ENCODE assay signal across 18 mouse cellular contexts in the genomic region with DNA sequence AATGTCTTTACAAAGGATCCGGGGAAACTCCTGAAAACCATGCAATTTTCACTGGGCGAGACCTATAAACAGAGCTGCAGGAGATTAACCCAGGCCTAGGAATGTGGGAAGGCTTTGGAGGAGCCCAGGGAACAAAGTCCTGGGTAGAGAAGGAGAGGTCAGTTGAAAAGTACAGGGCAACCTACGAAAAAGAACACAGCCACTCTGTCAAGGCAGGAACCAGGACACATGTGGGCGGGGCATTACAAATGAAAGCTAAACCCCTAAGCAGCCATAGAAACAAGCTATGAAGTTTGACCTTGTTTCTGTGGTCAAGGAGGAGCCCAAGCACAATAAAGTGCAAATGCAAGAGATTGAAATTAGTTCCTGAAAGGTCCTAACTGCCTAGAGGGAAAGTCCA.
A peak's percentile ranks its signal among the peaks of the same experiment; 100 is the strongest.
DNase-seq lines count a peak whose midpoint lies in the region; TF ChIP-seq lines count a peak whose summit lies in the region.
"Had no signal": no experiment of that assay in that cellular context is flagged by ENCODE, and none has a peak within 500 bp of the region (broad histone marks: within the 10 kb centered on the region; RNA-seq: fewer than 3 reads in every experiment).

No protein-coding gene starts in this region.

- H3K27me3 ChIP-seq in MEL (ENCODE audit: control insufficient read depth in 1 of 2, insufficient read depth in 2 of 2, low read length in 2 of 2), result no peaks in the 10 kb centered on the region
- H3K27me3 ChIP-seq in small intestine, adult 2 months (ENCODE audit: control insufficient read depth, insufficient read depth, low read length), result no peaks in the 10 kb centered on the region
- peaks cover 24% of the 10 kb centered on the region for H3K27me3 ChIP-seq in limb, embryonic 10.5 days (ENCODE audit: low read depth, poor library complexity, severe bottlenecking)
- H3K27me3 ChIP-seq: embryonic facial prominence, embryonic 15.5 days; heart, embryonic 13.5 days; hindbrain, embryonic 13.5 days; midbrain, embryonic 12.5 days; neural tube, embryonic 13.5 days had no signal

- no peak for TF ChIP-seq CTCF in MEL (IDR thresholded peaks at IDR 0.05 in 2 of 3, conservative IDR thresholded peaks at IDR 0.05 in 1 of 3; ENCODE audit: control insufficient read depth in 1 of 3, insufficient read depth in 1 of 3, low read depth in 2 of 3, low read length in 3 of 3, poor library complexity in 1 of 3, severe bottlenecking in 1 of 3)
- TF ChIP-seq CTCF in small intestine, adult 2 months (IDR thresholded peaks at IDR 0.05; ENCODE audit: extremely low read depth, insufficient read length, insufficient replicate concordance, low read depth, low read length), result no peak

- 33% methylated on average over 4 of the region's 4 CpGs for WGBS in small intestine, adult 2 months
- WGBS in limb, embryonic 10.5 days, result 65% methylated on average over 4 of the region's 4 CpGs

- TF ChIP-seq POLR2A in MEL (IDR thresholded peaks at IDR 0.05; ENCODE audit: control insufficient read depth in 1 of 2, insufficient read depth in 1 of 2, low read depth in 1 of 2, low read length in 2 of 2, poor library complexity in 1 of 2), result no peak
- TF ChIP-seq POLR2A in small intestine, adult 2 months (IDR thresholded peaks at IDR 0.05; ENCODE audit: low read depth, low read length), result no peak

- DNase-seq in 416B (ENCODE audit: low read depth) (peak; percentile 38), MEL (ENCODE audit: low read depth, low spot score) (peak; percentile 56)
- DNase-seq in kidney, postnatal 10 days, result peak; percentile 21
- DNase-seq in cerebellum, postnatal 25 days, result no peak
- no peak for DNase-seq in thymus, postnatal 0 days (ENCODE audit: low spot score)
- no peak for DNase-seq in limb, embryonic 10.5 days (ENCODE audit: low spot score)
- DNase-seq: cerebellum, adult 18-20 months; cerebellum, postnatal 36 days; forebrain, postnatal 0 days; heart, adult 11 months; right cerebral cortex, postnatal 14 days had no signal

- peak overlapping the region; percentile 73 for H3K9ac ChIP-seq in MEL (ENCODE audit: control insufficient read depth, low read depth, low read length, poor library complexity, severe bottlenecking)
- H3K9ac ChIP-seq: embryonic facial prominence, embryonic 15.5 days; forebrain, postnatal 0 days; hindbrain, embryonic 13.5 days; midbrain, embryonic 12.5 days; neural tube, embryonic 13.5 days had no signal

- peaks cover 0 to 12% of the 10 kb centered on the region in 2 experiments; a peak in 2 of 4 replicates for H3K36me3 ChIP-seq in MEL (ENCODE audit: control insufficient read depth in 1 of 2, insufficient read depth in 2 of 2, low read length in 2 of 2)
- no peaks in the 10 kb centered on the region for H3K36me3 ChIP-seq in small intestine, adult 2 months (ENCODE audit: control insufficient read depth, insufficient read depth, low read length)
- H3K36me3 ChIP-seq in limb, embryonic 10.5 days, result no peaks in the 10 kb centered on the region
- H3K36me3 ChIP-seq: embryonic facial prominence, embryonic 15.5 days; G1E; heart, embryonic 13.5 days; hindbrain, embryonic 13.5 days; midbrain, embryonic 12.5 days; neural tube, embryonic 13.5 days had no signal

- no peak for TF ChIP-seq RAD21 in MEL (IDR thresholded peaks at IDR 0.05; ENCODE audit: low read depth, low read length)

- peak overlapping the region; percentile 59 to 68 for H3K4me3 ChIP-seq in MEL (ENCODE audit: control insufficient read depth in 1 of 2, insufficient read depth in 1 of 2, low read depth in 2 of 2, low read length in 2 of 2)
- H3K4me3 ChIP-seq in small intestine, adult 2 months (ENCODE audit: low read depth, low read length), result no peak overlapping the region
- no peak overlapping the region for H3K4me3 ChIP-seq in limb, embryonic 10.5 days
- H3K4me3 ChIP-seq: hindbrain, embryonic 13.5 days; midbrain, embryonic 12.5 days; neural tube, embryonic 13.5 days had no signal

- peaks cover 23% of the 10 kb centered on the region for H3K79me2 ChIP-seq in MEL (ENCODE audit: control insufficient read depth, insufficient read depth, low read length, poor library complexity)

- TF ChIP-seq EP300 in MEL (IDR thresholded peaks at IDR 0.05; ENCODE audit: low read depth in 1 of 2, low read length in 2 of 2), result no peak

- H3K27ac ChIP-seq in MEL (ENCODE audit: control insufficient read depth, low read depth, low read length), result peak overlapping the region; percentile 32; the same call in 1 of the 2 replicates
- H3K27ac ChIP-seq in small intestine, adult 2 months (ENCODE audit: insufficient read depth, low read depth, low read length), result peak overlapping the region; percentile 2; the same call in 1 of the 2 replicates
- H3K27ac ChIP-seq in limb, embryonic 10.5 days, result no peak overlapping the region
- H3K27ac ChIP-seq: embryonic facial prominence, embryonic 15.5 days; heart, embryonic 13.5 days; hindbrain, embryonic 13.5 days; midbrain, embryonic 12.5 days; neural tube, embryonic 13.5 days had no signal

- no peaks in the 10 kb centered on the region for H3K9me3 ChIP-seq in MEL (replicated peaks; ENCODE audit: insufficient read depth, low read length)
- H3K9me3 ChIP-seq in limb, embryonic 10.5 days (replicated peaks), result no peaks in the 10 kb centered on the region
- H3K9me3 ChIP-seq: embryonic facial prominence, embryonic 15.5 days; G1E; heart, embryonic 13.5 days; hindbrain, embryonic 13.5 days; midbrain, embryonic 12.5 days; neural tube, embryonic 13.5 days had no signal

- H3K4me1 ChIP-seq in MEL (ENCODE audit: control insufficient read depth in 1 of 2, insufficient read depth in 2 of 2, low read length in 2 of 2), result 0 out of 4 replicates have a peak, but pooled peaks cover 0 to 1% of the 10 kb centered on the region in 2 experiments
- H3K4me1 ChIP-seq in small intestine, adult 2 months (ENCODE audit: control insufficient read depth, insufficient read depth, insufficient read length, low read length), result no peaks in the 10 kb centered on the region
- 0 out of 2 replicates have a peak, but pooled peaks cover 2% of the 10 kb centered on the region for H3K4me1 ChIP-seq in limb, embryonic 10.5 days
- H3K4me1 ChIP-seq: embryonic facial prominence, embryonic 15.5 days had no signal

TF ChIP-seq in MEL, 35 proteins besides CTCF, POLR2A, EP300 and RAD21:
- TF ChIP-seq USF2 (IDR thresholded peaks at IDR 0.05; ENCODE audit: borderline replicate concordance in 1 of 2, insufficient read depth in 1 of 2, low read depth in 1 of 2, low read length in 2 of 2) (no peak), CHD2 (IDR thresholded peaks at IDR 0.05; ENCODE audit: low read length) (no peak), CHD1 (IDR thresholded peaks at IDR 0.05; ENCODE audit: low read depth, low read length) (no peak), MEF2A (IDR thresholded peaks at IDR 0.05; ENCODE audit: extremely low read depth, insufficient replicate concordance, low read depth, low read length, poor library complexity, severe bottlenecking) (no peak), HCFC1 (IDR thresholded peaks at IDR 0.05; ENCODE audit: low read depth, low read length) (no peak), GABPA (IDR thresholded peaks at IDR 0.05; ENCODE audit: low read depth, low read length) (no peak), ZKSCAN1 (IDR thresholded peaks at IDR 0.05; ENCODE audit: low read depth, low read length) (no peak), TBP (IDR thresholded peaks at IDR 0.05; ENCODE audit: low read depth, low read length) (no peak), USF1 (IDR thresholded peaks at IDR 0.05; ENCODE audit: low read depth, low read length) (no peak), ETS1 (IDR thresholded peaks at IDR 0.05; ENCODE audit: low read depth, low read length) (no peak), ZMIZ1 (IDR thresholded peaks at IDR 0.05; ENCODE audit: low read depth, low read length) (no peak), POLR2AphosphoS5 (IDR thresholded peaks at IDR 0.05; ENCODE audit: borderline replicate concordance, low read depth, low read length) (no peak), MYC (IDR thresholded peaks at IDR 0.05; ENCODE audit: low read depth, low read length) (no peak), MXI1 (IDR thresholded peaks at IDR 0.05; ENCODE audit: low read depth, low read length) (no peak)
TF ChIP-seq in MEL: peak in this region for 0.

Comparison
In these comparisons a context has a peak if more than half of its experiments do, and no peak if none do; other contexts are left out.
1. DNase-seq: peak in 416B (single experiment), MEL (single experiment) and kidney, postnatal 10 days (single experiment); none in cerebellum, postnatal 25 days (0 of 2), thymus, postnatal 0 days (single experiment) and limb, embryonic 10.5 days (single experiment).
2. H3K4me3 ChIP-seq: peak in MEL (2 of 2); none in small intestine, adult 2 months (single experiment) and limb, embryonic 10.5 days (single experiment).